Mouse (Mus musculus) left cerebral cortex, postnatal 36 days (tissue): ENCODE measurements around the gene Cavin2. TPM values are rescaled to one million over a fixed set of nuclear protein-coding genes. Genes with fewer than 3 reads are reported as not detected.

Source experiments
- DNase-seq, 2 experiments: peaks; one replicate each; pipeline ENCODE4 v3.0.0; 2021 to 2022; ENCODE audit warnings: low spot score in 2 of 2, mixed read lengths in 1 of 2
- intact Hi-C: fragments of 180-260 bp; cut with DNase I; formaldehyde crosslinking; loops from one replicate; pipeline ENCODE4 v1.15.1; 2025
- total RNA-seq, 2 experiments: library from RNA; stranded (reverse); gene quantifications; 2 replicates each; pipeline ENCODE4 v1.2.3; 2021

Cavin2 gene
- total RNA-seq, 2 experiments from 2014 or later = 8.6 TPM

DNA sequence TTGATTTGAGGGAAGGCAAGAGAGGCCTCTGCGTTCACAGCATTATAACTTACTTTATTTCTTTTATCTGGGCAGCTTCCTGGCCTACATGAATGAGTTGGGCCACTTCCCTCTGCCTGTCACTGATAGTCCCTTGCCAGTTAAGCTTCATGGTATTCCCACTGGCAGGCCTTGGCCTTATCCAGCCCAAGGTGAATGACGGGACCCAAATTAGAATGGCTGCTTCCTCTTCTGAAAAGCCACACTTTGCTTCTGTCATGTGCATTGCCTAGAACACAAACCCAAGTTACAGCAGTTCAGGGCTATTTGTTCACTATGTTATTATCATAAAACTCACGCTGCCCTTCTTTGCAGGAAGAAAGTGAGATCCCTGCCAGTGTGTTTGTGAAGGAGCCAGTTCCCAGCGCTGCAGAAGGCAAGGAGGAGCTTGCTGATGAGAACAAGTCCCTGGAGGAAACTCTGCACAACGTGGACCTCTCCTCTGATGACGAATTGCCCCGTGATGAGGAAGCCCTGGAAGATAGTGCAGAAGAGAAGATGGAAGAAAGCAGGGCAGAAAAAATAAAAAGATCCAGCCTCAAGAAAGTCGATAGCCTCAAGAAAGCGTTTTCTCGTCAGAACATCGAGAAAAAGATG is 11.5 kb downstream of the Cavin2 start:
- intact Hi-C loops = no loop called here
- no peak for DNase-seq

DNA sequence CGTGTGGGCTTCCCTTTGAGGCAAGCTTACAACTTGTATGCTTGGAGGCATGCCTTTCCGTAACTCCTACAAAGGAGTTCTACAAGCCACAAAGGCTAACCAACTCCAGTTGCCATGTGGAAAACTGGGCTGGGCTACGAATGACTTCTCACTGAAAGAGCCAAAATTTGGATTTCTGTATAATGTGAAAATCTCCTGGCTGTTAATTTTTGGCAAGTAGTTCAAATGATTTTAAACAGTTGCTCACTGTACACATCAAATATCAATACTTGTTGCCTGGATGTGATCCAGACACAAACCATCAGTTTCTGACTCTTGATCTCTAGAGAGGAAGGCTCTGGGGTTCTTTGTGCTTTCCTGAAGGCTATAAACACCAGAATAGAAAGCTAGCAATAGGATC is 18.1 kb downstream of the Cavin2 start:
- intact Hi-C loops = no loop called here
- no peak for DNase-seq

GRCm38 (mm10) chr1:51315476-51315875 is 26.6 kb downstream of the Cavin2 start:
- intact Hi-C loops = no loop called here

GRCm38 (mm10) chr1:51323506-51323905 is 34.6 kb downstream of the Cavin2 start:
- intact Hi-C loops = no loop called here
- DNase-seq = no peak

More at GRCm38 (mm10) chr1:51315476-51315875, 26.6 kb downstream of the Cavin2 start:
- no peak for DNase-seq

GRCm38 (mm10) chr1:51328541-51328940 is 39.6 kb downstream of the Cavin2 start:
- no peak for DNase-seq
- intact Hi-C loops = no loop called here

DNA sequence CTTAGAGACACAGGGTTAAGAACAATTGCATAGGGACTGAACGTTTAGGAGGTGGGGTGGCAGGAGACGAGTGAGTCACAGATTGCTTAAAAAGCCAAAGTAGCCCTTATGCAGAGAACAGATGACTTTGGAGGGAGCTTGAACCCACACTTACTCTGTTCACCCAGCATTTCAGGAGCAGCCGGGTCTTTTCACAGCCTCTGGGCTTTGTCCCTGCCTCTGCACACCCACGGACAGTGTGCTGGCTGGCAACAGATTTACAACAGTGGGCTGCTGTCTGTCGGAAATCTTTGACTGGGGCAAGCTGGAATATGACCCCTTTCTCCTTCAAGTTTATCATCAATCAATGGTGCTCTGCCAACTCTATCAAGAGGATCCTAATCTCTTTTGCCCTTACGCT is 44.1 kb downstream of the Cavin2 start:
- intact Hi-C loops = loop anchor here (1.0 to 5.0 kb wide), 3 partner anchors 141 to 371 kb away; no protein-coding TSS in a partner anchor
- peak in 1 of 2 experiments; percentile 28 for DNase-seq

DNA sequence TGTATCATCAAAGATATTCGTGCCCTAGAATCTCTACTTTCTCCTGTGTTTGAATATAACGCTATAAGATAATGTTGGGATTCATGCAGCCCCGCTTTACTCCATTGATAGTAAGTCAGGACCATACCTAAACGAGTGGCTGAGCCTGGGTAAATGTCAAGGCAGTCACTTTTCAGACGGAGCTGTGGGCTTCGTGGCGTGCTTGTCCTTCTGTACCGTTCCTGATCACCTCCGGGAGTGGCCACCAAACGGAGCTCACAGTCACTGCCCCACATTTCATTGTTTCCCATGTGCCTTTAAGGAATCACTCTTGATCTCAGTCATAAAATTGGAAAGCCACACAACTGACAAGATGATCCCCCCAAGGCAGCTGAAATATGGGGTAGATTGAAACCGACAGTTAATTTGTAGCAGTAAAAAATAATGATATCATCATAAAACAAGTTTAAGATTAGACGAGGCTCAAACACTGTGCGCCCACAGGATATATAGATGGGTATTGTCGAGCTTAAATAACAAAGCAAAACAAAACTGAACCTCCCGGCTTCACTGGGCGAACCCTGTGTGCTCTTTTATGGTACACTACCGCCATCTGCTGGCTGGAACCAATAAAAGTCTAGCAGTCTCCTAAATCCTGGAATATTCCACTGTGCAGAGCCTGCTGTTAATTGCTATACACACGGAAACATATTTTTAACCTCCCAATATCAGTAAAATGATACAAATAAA is 44.8 kb downstream of the Cavin2 start:
- intact Hi-C loops = loop anchor here (1.0 to 5.0 kb wide), 4 partner anchors 141 to 407 kb away; no protein-coding TSS in a partner anchor
- DNase-seq = peak; percentile 84 to 90

DNA sequence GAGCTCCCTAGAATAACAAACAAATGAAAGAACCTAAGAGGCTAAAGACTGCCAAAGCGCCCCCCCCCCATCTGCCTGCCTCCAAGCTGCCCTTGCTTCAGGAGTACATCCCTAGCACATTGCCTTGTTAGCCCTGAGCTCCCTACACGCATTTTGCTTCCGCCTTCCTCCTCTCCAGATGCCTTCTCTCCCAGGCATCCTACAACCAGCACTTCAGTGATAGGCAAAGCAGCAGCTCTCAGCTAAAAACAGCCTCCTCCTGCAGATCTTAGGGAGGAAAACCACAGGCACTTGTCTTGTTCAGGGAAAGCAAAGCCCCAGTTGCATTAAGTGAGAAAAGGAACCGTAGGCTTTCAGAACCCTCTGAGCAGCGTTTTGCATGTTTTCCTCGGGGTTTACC is 45.4 kb downstream of the Cavin2 start:
- intact Hi-C loops = loop anchor here (2.0 to 5.0 kb wide), 3 partner anchors 142 to 407 kb away; no protein-coding TSS in a partner anchor
- DNase-seq = peak; percentile 62 to 76

- no peak for DNase-seq
- intact Hi-C loops = loop anchor here (2.0 kb wide), 1 partner anchor 408 kb away; no protein-coding TSS in a partner anchor
Measured at GRCm38 (mm10) chr1:51335081-51335480, 46.2 kb downstream of the Cavin2 start.

DNA sequence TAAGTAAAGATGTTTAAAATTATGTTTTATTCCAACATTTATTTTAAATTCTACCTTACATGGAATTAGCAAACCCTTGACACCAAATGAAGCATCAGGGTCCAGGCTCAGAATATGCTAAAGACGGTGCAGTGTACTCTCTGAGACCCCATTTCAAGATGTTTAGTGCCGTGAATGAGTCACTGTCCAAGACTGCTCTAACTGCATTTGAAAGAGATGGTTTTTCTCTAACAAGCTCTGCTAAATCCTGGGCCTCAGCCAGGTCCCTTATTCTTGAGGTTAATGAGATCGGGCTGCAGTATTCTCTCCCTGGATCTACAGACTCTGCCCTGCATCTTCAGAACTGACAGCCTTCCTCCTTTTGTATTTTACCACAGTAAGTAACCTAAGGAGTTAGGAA is 55.2 kb downstream of the Cavin2 start:
- intact Hi-C loops = no loop called here
- no peak for DNase-seq

DNA sequence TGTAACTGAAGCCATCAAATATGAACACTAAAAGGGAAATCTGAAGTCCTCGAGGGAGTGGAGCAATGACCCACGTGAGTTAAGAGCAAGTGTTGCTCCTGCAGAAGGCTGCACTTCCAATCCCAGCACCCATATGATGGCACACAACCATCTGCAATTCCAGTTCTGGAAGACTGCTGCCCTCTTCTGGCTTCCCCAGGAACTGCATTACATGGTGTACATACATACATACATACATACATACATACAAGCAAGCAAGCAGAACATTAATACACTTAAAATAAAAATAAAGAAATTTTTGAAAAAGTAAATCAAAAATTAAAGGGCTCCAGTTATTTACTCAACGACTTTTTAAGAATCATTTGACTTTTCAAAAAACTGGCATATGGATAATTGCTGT is 58.7 kb downstream of the Cavin2 start:
- no peak for DNase-seq
- intact Hi-C loops = no loop called here

DNA sequence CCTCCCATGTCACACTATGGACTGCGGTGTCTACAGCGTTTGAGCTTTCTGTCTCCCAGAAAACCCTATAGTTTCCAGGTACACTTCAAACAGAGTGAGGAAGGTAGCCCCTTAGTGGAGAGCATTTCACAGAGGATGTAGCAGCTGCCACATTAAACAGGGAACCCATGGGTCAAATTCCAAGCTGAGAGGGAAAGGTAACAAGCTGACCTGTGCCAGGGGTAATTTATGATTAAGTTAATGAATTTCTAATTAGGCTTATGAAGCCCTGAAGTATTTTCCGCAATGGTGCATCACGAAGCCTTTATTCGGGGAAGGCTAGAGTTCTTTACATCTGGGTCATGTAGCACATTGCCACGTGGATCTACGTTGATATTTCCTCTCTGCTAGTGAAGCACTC is 59.7 kb downstream of the Cavin2 start:
- intact Hi-C loops = no loop called here
- DNase-seq = no peak

- no peak for DNase-seq
- intact Hi-C loops = no loop called here
Measured at GRCm38 (mm10) chr1:51349291-51349967, 60.5 kb downstream of the Cavin2 start.

Other genes with a start within 250 kb of the Cavin2 start
- gene Nabp1, start 189.3 kb downstream of the Cavin2 start, total RNA-seq = 10 to 100 TPM; 14.9 to 17.7 TPM